Mouse (Mus musculus) CH12.LX (cell line): ENCODE data around the gene Ifit2.

Experiments used
- CTCF ChIP-seq, 2 experiments: IDR thresholded peaks in 1 of 2; conservative IDR thresholded peaks in 1 of 2; 2 replicates each; pipeline ENCODE4 v1.5.1; 2011 to 2012; ENCODE audit warnings: low read depth in 2 of 2, low read length in 2 of 2, improper control_type of control experiment in 1 of 2, inconsistent platforms in 1 of 2, mild to moderate bottlenecking in 1 of 2, moderate library complexity in 1 of 2
- EP300 ChIP-seq: IDR thresholded peaks from 2 replicates; pipeline ENCODE4 v1.6.1; 2011; ENCODE audit warnings: low read length, improper control_type of control experiment
- JUND ChIP-seq: conservative IDR thresholded peaks from 2 replicates; pipeline ENCODE4 v1.6.1; 2011; ENCODE audit warnings: low read depth, low read length, improper control_type of control experiment
- MAFK ChIP-seq: IDR thresholded peaks from 2 replicates; pipeline ENCODE4 v1.6.1; 2011; ENCODE audit warnings: low read length, improper control_type of control experiment; ENCODE audit not compliant: insufficient replicate concordance
- MAZ ChIP-seq: IDR thresholded peaks from 2 replicates; pipeline ENCODE4 v1.6.1; 2012; ENCODE audit warnings: low read depth, mild to moderate bottlenecking, inconsistent platforms, low read length, improper control_type of control experiment, moderate library complexity
- MXI1 ChIP-seq: IDR thresholded peaks from 2 replicates; pipeline ENCODE4 v1.6.1; 2011; ENCODE audit warnings: mild to moderate bottlenecking, low read depth, low read length, improper control_type of control experiment
- POLR2A ChIP-seq: IDR thresholded peaks from 2 replicates; pipeline ENCODE4 v1.6.1; 2011; ENCODE audit warnings: low read depth, mild to moderate bottlenecking, improper control_type of control experiment, low read length
- RAD21 ChIP-seq: IDR thresholded peaks from 2 replicates; pipeline ENCODE4 v1.6.1; 2011; ENCODE audit warnings: low read depth, mild to moderate bottlenecking, low read length, improper control_type of control experiment, moderate library complexity
- SIN3A ChIP-seq: IDR thresholded peaks from 2 replicates; pipeline ENCODE4 v1.6.1; 2012; ENCODE audit warnings: low read length, improper control_type of control experiment, inconsistent platforms
- USF1 ChIP-seq: IDR thresholded peaks from 2 replicates; pipeline ENCODE4 v1.6.1; 2014; ENCODE audit warnings: low read depth, mild to moderate bottlenecking, inconsistent platforms, low read length, improper control_type of control experiment
- ZC3H11A ChIP-seq: IDR thresholded peaks from 2 replicates; pipeline ENCODE4 v1.6.1; 2012; ENCODE audit warnings: low read depth, mild to moderate bottlenecking, inconsistent platforms, low read length, improper control_type of control experiment
- ZKSCAN1 ChIP-seq: IDR thresholded peaks from 2 replicates; pipeline ENCODE4 v1.6.1; 2012; ENCODE audit warnings: low read depth, inconsistent platforms, low read length, improper control_type of control experiment, borderline replicate concordance

GRCm38 (mm10) chr19:34571080-34571479 lies 20.6 kb downstream of the Ifit2 start:
- TF ChIP-seq MAZ (no peak), ZKSCAN1 (no peak), USF1 (no peak), MAFK (no peak), JUND (no peak), EP300 (no peak), RAD21 (no peak), CTCF (conservative IDR thresholded peaks at IDR 0.05 in 1 of 2, IDR thresholded peaks at IDR 0.05 in 1 of 2; ENCODE audit: low read depth in 2 of 2, low read length in 2 of 2) (no peak), ZC3H11A (no peak), MXI1 (no peak), SIN3A (no peak), POLR2A (no peak)
